Mouse (Mus musculus) adrenal gland, adult 18-20 months (tissue): ENCODE results near the gene Akap9. TPM values are rescaled to one million over a fixed set of nuclear protein-coding genes. Genes with fewer than 3 reads are reported as not detected.
"Not testable (repeated sequence)": the region's sequence is repeated elsewhere in the genome, so short reads cannot be mapped to it uniquely, and the experiment has no call there.

Experiments used
- DNase-seq, 2 experiments: peaks; one replicate each; pipeline ENCODE4 v3.0.0; 2021 to 2022; ENCODE audit warnings: low spot score in 2 of 2
- total RNA-seq, 2 experiments: library from RNA; stranded (reverse); gene quantifications; 1 replicate in 1 of 2; 2 replicates in 1 of 2; pipeline ENCODE4 v1.2.3; 2021

Gene Akap9
- total RNA-seq, 2 experiments from 2014 or later = 36.9 to 63.6 TPM

GRCm38 (mm10) chr5:4036686-4037085 lies 108.8 kb downstream of the Akap9 start:
- no peak for DNase-seq

- DNase-seq = no peak
These were observed 111.5 kb downstream of the Akap9 start for GRCm38 (mm10) chr5:4039351-4039750.

DNA sequence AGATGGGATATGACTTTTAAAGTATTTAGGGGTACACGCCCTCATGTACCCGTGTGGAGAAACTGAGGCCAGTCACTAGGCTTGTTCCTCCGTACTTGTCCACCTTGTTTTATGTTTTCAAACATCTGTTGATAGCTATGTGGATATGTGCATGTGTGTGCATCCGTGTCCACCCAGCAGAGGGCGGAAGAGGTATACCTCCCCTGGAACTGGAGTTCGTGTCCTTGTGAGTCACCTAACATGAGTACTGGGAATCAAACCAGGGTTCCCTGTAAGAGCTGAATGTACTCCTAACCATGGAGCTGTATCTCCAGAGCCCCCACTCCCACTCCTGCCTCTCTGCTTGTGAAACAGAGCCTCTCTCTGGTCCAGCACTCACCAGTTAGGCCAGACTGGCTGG lies 112.5 kb downstream of the Akap9 start:
- no peak for DNase-seq

DNA sequence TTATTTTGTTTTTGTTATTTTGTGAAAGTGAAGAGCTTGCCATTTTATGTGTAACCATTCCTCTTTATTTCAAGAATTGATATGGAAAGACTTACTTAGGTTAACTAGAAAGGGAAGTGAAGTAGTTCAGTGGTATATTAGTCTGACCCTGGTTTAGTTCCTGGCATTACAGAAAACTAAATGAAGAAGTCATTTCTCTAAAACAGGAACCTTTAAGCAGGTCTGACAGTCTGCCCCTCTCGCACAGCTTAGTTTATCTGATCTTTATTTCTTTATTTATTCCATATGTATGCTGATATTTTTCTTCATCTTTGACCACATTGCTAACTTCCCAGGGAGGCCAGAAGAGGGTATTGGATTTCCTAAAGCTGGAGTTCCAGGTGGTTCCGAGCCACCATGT lies 113.1 kb downstream of the Akap9 start:
- DNase-seq = no peak

GRCm38 (mm10) chr5:4060313-4060712 lies 132.5 kb downstream of the Akap9 start:
- no peak for DNase-seq

DNA sequence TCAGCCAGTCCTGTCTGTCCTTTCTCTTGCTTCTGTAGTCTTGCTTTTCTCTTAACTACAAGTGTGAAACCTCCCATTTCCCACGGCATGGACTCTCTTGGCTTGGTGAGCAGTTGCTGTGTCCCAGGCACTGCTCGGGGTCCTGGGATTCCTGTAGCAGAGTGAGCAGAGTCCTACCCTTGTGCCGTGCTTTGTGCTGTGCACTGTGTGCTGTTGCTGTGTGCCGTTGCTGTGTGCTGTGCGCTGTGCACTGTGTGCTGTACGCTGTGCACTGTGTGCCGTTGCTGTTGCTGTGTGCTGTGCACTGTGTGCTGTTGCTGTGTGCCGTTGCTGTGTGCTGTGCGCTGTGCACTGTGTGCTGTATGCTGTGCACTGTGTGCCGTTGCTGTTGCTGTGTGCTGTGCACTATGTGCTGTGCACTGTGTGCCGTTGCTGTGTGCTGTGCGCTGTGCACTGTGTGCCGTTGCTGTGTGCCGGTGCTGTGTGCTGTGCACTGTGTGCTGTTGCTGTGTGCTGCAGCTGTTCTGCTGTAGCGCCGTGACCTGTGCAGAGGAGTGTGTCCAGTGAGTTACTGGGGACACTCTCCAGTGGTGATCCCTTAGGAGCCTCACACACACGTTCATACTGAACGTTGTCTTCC lies 138.7 kb downstream of the Akap9 start:
- DNase-seq = no peak

DNA sequence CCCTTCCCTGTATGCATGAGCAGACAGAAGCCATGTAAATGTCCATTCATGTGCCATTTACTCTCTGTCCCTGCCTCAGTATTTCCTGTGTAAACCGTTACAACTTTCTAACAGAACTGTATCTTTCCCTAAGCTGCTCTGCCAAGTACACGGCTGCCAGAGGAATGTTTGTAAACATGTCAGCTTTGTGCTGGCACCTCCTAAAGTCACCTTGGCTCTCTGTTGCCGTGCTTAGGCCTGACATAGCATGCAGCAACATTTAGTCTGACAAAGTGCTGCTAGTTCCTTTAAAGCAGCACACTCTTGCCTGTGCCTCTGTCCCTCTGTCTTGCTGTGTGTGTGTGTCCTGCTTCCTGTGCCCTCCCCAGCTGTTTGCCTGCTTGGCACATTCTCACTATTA lies 139.3 kb downstream of the Akap9 start:
- DNase-seq = no peak

DNA sequence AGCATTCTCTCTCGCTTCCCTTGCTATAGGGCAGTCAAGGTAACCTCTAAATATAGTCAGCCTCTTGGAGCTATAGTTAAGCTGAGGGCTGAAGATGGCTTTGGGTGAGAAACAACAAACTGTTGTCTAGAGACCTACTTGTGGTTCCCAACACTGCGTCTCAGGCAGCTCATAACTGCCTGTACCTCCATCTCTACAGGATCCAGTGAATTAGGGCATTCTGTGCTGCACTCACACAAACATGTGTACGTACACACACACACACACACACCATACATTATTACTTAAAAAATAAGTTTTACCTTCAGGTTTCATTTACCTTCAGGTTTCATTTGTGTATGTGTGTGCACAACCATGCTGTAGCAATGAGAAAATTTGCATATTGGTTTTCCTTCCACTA lies 151.2 kb downstream of the Akap9 start:
- no peak for DNase-seq

DNA sequence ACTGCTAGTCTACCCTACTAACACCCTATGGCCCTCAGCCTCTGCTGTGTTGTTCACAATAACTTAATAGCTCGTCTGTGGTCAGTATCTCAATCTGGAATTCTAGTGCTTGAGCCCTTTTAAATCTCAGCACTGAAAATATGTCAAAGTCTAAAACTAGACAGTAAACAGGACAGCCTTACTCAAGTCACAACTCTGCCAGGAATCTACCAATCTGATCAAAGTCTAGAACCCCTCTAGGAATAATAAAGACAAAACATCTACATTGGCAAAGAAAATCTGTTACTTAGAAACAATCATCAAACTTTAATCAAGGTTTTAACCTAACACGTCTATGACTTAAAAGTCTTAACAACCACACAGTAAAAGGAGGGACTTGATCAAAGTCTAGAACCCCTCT lies 153.0 kb downstream of the Akap9 start:
- no peak for DNase-seq

- no peak for DNase-seq
These were observed 153.7 kb downstream of the Akap9 start for GRCm38 (mm10) chr5:4081513-4081912.

GRCm38 (mm10) chr5:4084948-4085347 lies 157.1 kb downstream of the Akap9 start:
- no peak for DNase-seq

GRCm38 (mm10) chr5:4086309-4086708 lies 158.5 kb downstream of the Akap9 start:
- no peak for DNase-seq

GRCm38 (mm10) chr5:4088190-4088589 lies 160.3 kb downstream of the Akap9 start:
- no peak for DNase-seq

DNA sequence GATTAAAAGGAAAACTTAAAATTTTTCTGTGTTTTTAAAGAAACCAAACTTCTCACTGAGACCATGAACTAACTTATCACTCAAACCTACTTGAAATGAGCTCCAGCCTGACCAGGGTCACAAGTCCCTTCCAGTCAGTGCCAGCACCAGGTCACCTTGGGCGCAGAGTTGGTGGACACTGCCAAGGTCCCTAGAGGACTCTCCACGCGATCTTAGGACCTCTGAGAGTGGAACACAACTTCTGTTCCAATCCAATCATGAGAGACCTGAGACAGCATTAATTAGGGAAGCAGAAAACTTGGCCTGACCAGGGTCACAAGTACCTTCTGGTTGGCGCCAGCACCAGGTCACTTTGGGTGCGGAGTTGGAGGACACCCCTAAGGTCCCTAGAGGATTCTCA lies 166.6 kb downstream of the Akap9 start:
- no peak for DNase-seq

- DNase-seq = no peak
These were observed 173.2 kb downstream of the Akap9 start for GRCm38 (mm10) chr5:4101031-4101430.

GRCm38 (mm10) chr5:4101770-4102169 lies 173.9 kb downstream of the Akap9 start:
- no peak for DNase-seq

GRCm38 (mm10) chr5:4103626-4104340 lies 175.9 kb downstream of the Akap9 start:
- peak; percentile 30 to 34 for DNase-seq

GRCm38 (mm10) chr5:4104341-4105040 lies 176.6 kb downstream of the Akap9 start, which contains the start of gene Cyp51:
Gene Cyp51 (minus strand): TSS chr5:4104746.
- peak; percentile 90 for DNase-seq

DNA sequence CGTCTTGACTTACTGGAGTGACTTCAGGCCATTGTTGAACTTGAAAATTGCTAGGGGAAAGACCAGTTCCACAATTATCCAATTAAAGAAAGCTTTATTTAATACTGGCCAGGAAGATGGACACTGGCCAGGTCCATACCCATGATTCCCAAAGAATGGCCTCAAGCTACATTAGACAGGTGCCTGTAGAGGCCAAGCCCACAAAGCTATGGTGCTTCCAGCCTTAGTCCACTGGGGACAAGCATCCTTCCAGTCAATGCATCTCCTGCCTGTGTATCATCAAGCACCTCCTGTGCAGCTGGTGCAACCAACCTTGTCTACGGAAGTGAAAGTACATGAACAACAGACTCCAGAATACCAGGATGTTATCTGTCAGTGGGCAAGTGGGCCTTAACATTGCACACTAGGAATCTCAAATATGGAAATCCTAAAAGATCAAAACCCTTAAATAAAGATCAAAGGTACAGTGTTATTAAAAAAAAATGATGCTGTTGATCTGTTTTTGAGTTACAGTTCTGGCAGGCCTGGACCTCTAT lies 177.9 kb downstream of the Akap9 start:
- DNase-seq = no peak

- DNase-seq = not testable (repeated sequence)
These were observed 179.2 kb downstream of the Akap9 start for GRCm38 (mm10) chr5:4107056-4107455.

DNA sequence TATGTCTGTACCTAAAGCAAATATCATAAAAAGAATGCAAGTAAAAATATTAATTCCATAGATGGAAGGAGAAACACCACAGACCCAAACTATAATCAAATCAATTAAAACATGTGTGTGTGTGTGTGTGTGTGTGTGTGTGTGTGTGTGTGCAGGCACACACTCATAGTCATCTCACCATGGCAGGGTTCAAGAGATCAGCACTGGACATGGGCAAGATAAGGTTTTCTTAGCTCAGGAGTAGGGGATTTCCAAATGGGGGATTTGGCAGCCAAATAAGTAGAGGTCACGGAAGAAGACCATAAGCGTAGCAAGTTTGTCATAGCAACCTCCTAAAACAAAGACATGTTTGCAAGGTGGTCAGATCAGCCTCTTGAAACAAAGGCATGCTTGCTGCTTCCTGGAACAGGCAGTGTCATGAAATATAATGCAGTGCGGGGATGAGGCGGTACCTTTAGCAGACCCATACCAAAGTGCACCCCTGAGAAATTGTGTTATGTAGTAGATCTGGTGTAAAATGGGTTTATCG lies 184.8 kb downstream of the Akap9 start:
- DNase-seq = no peak
